Mouse (Mus musculus) intestine, embryonic 16.5 days (tissue): Measurements from ENCODE around the gene Smoc1. TPM values are rescaled to one million over a fixed set of nuclear protein-coding genes. Genes with fewer than 3 reads are reported as not detected.

ENCODE experiments used
- ATAC-seq: fragments of 200-750 bp; cut with Nextera tagmentation; 2 replicates; pipeline ENCODE4 v1.8.0; 2017; ENCODE audit warnings: moderate TSS enrichment, moderate library complexity
- H3K27ac ChIP-seq: fragments of 300-500 bp; sonication (generic); 2 replicates; pipeline ENCODE4 v1.5.1; 2014; ENCODE audit warnings: mild to moderate bottlenecking, low read length
- H3K27me3 ChIP-seq: fragments of 300-500 bp; sonication (generic); replicated peaks from 2 replicates; pipeline ENCODE4 v1.6.1; 2014; ENCODE audit warnings: low read length, control low read depth, mixed read lengths; ENCODE audit not compliant: control insufficient read depth, insufficient read depth
- H3K36me3 ChIP-seq: fragments of 300-500 bp; sonication (generic); 2 replicates; pipeline ENCODE4 v1.6.1; 2014; ENCODE audit warnings: low read length, control low read depth; ENCODE audit not compliant: control insufficient read depth, insufficient read depth
- H3K4me1 ChIP-seq: fragments of 300-500 bp; sonication (generic); 2 replicates; pipeline ENCODE4 v1.6.1; 2014; ENCODE audit warnings: low read length, control low read depth, mixed read lengths; ENCODE audit not compliant: control insufficient read depth, insufficient read depth
- H3K4me2 ChIP-seq: fragments of 300-500 bp; sonication (generic); 2 replicates; pipeline ENCODE4 v1.6.1; 2014; ENCODE audit warnings: low read depth, low read length, control low read depth
- H3K4me3 ChIP-seq: fragments of 300-500 bp; sonication (generic); 2 replicates; pipeline ENCODE4 v1.5.1; 2014; ENCODE audit warnings: mild to moderate bottlenecking, low read length
- H3K9ac ChIP-seq: fragments of 300-500 bp; sonication (generic); 2 replicates; pipeline ENCODE4 v1.6.1; 2014; ENCODE audit warnings: low read depth, low read length
- H3K9me3 ChIP-seq: fragments of 300-500 bp; sonication (generic); 2 replicates; pipeline ENCODE4 v1.6.1; 2016; ENCODE audit warnings: low read length, control low read depth; ENCODE audit not compliant: control insufficient read depth
- WGBS: fragments of 180-500 bp; shearing (Covaris S2); extraction: QIAGEN DNeasy Blood & Tissue Kit; methylation state at CpG from one replicate; pipeline ENCODE4 v1.1.7; 2014; 5-methylcytosine and 5-hydroxymethylcytosine counted together
- polyA plus RNA-seq: library from polyadenylated mRNA; unstranded; fragments of >200 nt; fragmentation: Nextera tagmentation; extraction: Ambion mirVana; gene quantifications from 2 replicates; pipeline ENCODE4 v1.2.1, GENCODE M21; 2015

Smoc1 gene
- polyA plus RNA-seq, 1 experiment from 2014 or later: 9.2 TPM

- H3K9ac ChIP-seq: no peak overlapping the region
- ATAC-seq: no peak
- H3K36me3 ChIP-seq: no peaks in the 10 kb centered on the region
- no peak overlapping the region for H3K4me2 ChIP-seq
- no peak overlapping the region for H3K4me3 ChIP-seq
- H3K9me3 ChIP-seq: no peaks in the 10 kb centered on the region
- no peaks in the 10 kb centered on the region for H3K4me1 ChIP-seq
- no peak overlapping the region for H3K27ac ChIP-seq
- H3K27me3 ChIP-seq: no peaks in the 10 kb centered on the region
- WGBS: 75% methylated on average over 14 of the region's 14 CpGs
These were observed 77.9 kb downstream of the Smoc1 start for GRCm38 (mm10) chr12:81104546-81104945.

- H3K9ac ChIP-seq: no peak overlapping the region
- no peak overlapping the region for H3K4me2 ChIP-seq
- ATAC-seq: no peak
- 89% methylated on average over 12 of the region's 12 CpGs for WGBS
- no peaks in the 10 kb centered on the region for H3K9me3 ChIP-seq
- no peak overlapping the region for H3K27ac ChIP-seq
- no peak overlapping the region for H3K4me3 ChIP-seq
- no peaks in the 10 kb centered on the region for H3K4me1 ChIP-seq
- H3K36me3 ChIP-seq: no peaks in the 10 kb centered on the region
- H3K27me3 ChIP-seq: no peaks in the 10 kb centered on the region
These were observed 79.4 kb downstream of the Smoc1 start for GRCm38 (mm10) chr12:81105721-81106633.

- H3K9me3 ChIP-seq: no peaks in the 10 kb centered on the region
- H3K4me3 ChIP-seq: no peak overlapping the region
- peak; percentile 31; the same call in 1 of the 2 replicates for ATAC-seq
- H3K36me3 ChIP-seq: no peaks in the 10 kb centered on the region
- WGBS: 73% methylated on average over 14 of the region's 14 CpGs
- no peaks in the 10 kb centered on the region for H3K4me1 ChIP-seq
- no peak overlapping the region for H3K9ac ChIP-seq
- H3K4me2 ChIP-seq: no peak overlapping the region
- H3K27me3 ChIP-seq: no peaks in the 10 kb centered on the region
- no peak overlapping the region for H3K27ac ChIP-seq
These were observed 80.9 kb downstream of the Smoc1 start for GRCm38 (mm10) chr12:81107278-81108100.

GRCm38 (mm10) chr12:81108600-81109011 lies 82.0 kb downstream of the Smoc1 start:
- Histone ChIP-seq H3K4me3 (no peak overlapping the region), H3K9ac (no peak overlapping the region), H3K36me3 (no peaks in the 10 kb centered on the region), H3K27me3 (no peaks in the 10 kb centered on the region), H3K9me3 (no peaks in the 10 kb centered on the region), H3K27ac (no peak overlapping the region), H3K4me1 (no peaks in the 10 kb centered on the region), H3K4me2 (no peak overlapping the region)
- peak; percentile 58; the same call in 1 of the 2 replicates for ATAC-seq
- WGBS: 22% methylated on average over 7 of the region's 7 CpGs

- Histone ChIP-seq H3K4me2 (no peak overlapping the region), H3K27ac (no peak overlapping the region), H3K9ac (no peak overlapping the region), H3K9me3 (no peaks in the 10 kb centered on the region), H3K27me3 (no peaks in the 10 kb centered on the region), H3K4me1 (no peaks in the 10 kb centered on the region), H3K4me3 (no peak overlapping the region), H3K36me3 (no peaks in the 10 kb centered on the region)
- no peak for ATAC-seq
- WGBS: 90% methylated on average over 3 of the region's 3 CpGs
These were observed 83.4 kb downstream of the Smoc1 start for GRCm38 (mm10) chr12:81110006-81110405.

GRCm38 (mm10) chr12:81112321-81112720 lies 85.7 kb downstream of the Smoc1 start:
- no peaks in the 10 kb centered on the region for H3K27me3 ChIP-seq
- WGBS: 92% methylated on average over 4 of the region's 4 CpGs
- H3K9ac ChIP-seq: no peak overlapping the region
- H3K27ac ChIP-seq: no peak overlapping the region
- H3K36me3 ChIP-seq: no peaks in the 10 kb centered on the region
- no peak overlapping the region for H3K4me2 ChIP-seq
- H3K4me1 ChIP-seq: no peaks in the 10 kb centered on the region
- no peak overlapping the region for H3K4me3 ChIP-seq
- ATAC-seq: no peak
- H3K9me3 ChIP-seq: no peaks in the 10 kb centered on the region

GRCm38 (mm10) chr12:81120301-81120700 lies 93.7 kb downstream of the Smoc1 start:
- H3K9me3 ChIP-seq: no peaks in the 10 kb centered on the region
- no peaks in the 10 kb centered on the region for H3K27me3 ChIP-seq
- H3K4me1 ChIP-seq: no peaks in the 10 kb centered on the region
- H3K36me3 ChIP-seq: no peaks in the 10 kb centered on the region
- no peak overlapping the region for H3K4me3 ChIP-seq
- ATAC-seq: no peak
- no peak overlapping the region for H3K4me2 ChIP-seq
- H3K9ac ChIP-seq: no peak overlapping the region
- H3K27ac ChIP-seq: no peak overlapping the region

GRCm38 (mm10) chr12:81123793-81124192 lies 97.2 kb downstream of the Smoc1 start:
- Histone ChIP-seq H3K27ac (no peak overlapping the region), H3K36me3 (no peaks in the 10 kb centered on the region)
- no peak for ATAC-seq

GRCm38 (mm10) chr12:81126842-81127241 lies 100.2 kb downstream of the Smoc1 start:
- 86% methylated on average over 3 of the region's 3 CpGs for WGBS
- H3K4me2 ChIP-seq: no peak overlapping the region
- H3K9me3 ChIP-seq: no peaks in the 10 kb centered on the region
- no peaks in the 10 kb centered on the region for H3K36me3 ChIP-seq
- no peaks in the 10 kb centered on the region for H3K4me1 ChIP-seq
- H3K27me3 ChIP-seq: no peaks in the 10 kb centered on the region
- no peak overlapping the region for H3K27ac ChIP-seq
- ATAC-seq: no peak
- H3K9ac ChIP-seq: no peak overlapping the region
- H3K4me3 ChIP-seq: no peak overlapping the region

More at GRCm38 (mm10) chr12:81123793-81124192, 97.2 kb downstream of the Smoc1 start:
- Histone ChIP-seq H3K4me2 (no peak overlapping the region), H3K9me3 (no peaks in the 10 kb centered on the region), H3K9ac (no peak overlapping the region), H3K4me3 (no peak overlapping the region), H3K27me3 (no peaks in the 10 kb centered on the region), H3K4me1 (no peaks in the 10 kb centered on the region)
